Mouse (Mus musculus) lung, postnatal 0 days (tissue): Measurements from ENCODE around the gene Kcnk10.

Experiments used
- CTCF ChIP-seq: IDR thresholded peaks from 2 replicates; pipeline ENCODE4 v1.5.1; 2016; ENCODE audit warnings: antibody characterized with exemption, mild to moderate bottlenecking
- EP300 ChIP-seq: IDR thresholded peaks from 2 replicates; pipeline ENCODE4 v1.6.1; 2016; ENCODE audit warnings: antibody characterized with exemption, mild to moderate bottlenecking, control low read depth

DNA sequence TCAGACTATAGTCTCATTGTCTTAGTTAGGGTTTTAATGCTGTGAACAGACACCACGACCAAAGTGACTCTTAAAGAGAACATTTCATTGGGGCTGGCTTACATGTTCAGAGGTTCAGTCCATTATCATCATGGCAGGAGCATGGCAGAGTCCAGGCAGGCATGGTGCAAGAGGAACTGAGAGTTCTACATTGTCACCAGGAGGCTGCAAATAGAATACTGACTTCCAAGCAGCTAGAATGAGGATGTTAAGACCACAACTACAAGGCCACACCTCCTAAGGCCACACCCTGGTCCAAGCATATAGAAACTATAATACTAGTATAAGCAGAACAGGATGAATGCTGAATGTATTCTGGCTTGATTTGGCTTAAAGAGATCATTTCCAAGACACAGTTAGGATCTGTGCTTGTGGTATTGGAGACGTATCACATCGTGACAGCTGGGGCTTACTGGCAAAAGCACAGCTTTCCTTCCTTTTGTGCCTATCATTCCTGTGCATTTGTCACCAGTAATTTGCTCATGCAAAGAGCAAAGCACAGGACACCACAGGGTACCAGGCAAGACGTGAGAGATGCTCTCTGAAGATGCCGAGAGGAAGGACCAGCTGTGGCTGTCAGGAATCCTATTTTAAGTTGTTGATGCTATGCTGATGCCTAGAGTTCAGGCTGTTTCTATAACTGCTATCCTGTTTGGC is 28.6 kb upstream of the Kcnk10 start:
- no peak for TF ChIP-seq CTCF
- no peak for TF ChIP-seq EP300
